Mouse (Mus musculus): ENCODE data around the gene Csrnp3. TPM values are rescaled to one million over a fixed set of nuclear protein-coding genes. Genes with fewer than 3 reads are reported as not detected.

Csrnp3 gene
- total and polyA plus RNA-seq, 3 experiments = 2.2 to 2.5 (median 2.3) TPM

GRCm38 (mm10) chr2:66023419-66023818, 177.9 kb downstream of the Csrnp3 start:
- in situ Hi-C loops (cut with MboI; ENCODE audit: low pct_ligation_motif_present, low pct_unique_long_range_greater_than_20kb, low sequenced_read_pairs) = no loop called here
- Histone ChIP-seq H3K36me3 (replicated peaks in 1 of 2; ENCODE audit: control insufficient read depth in 1 of 2, insufficient read depth in 1 of 2, low read length in 1 of 2) (peaks cover 3 to 27% of the 10 kb centered on the region in 2 experiments), H3K9ac (ENCODE audit: insufficient read depth, low read depth) (no peak overlapping the region), H3K9me3 (replicated peaks; ENCODE audit: low read length) (peaks cover 29% of the 10 kb centered on the region), H3K4me1 (ENCODE audit: control insufficient read depth in 1 of 2, insufficient read depth in 2 of 2) (no peaks in the 10 kb centered on the region), H3K27ac (ENCODE audit: insufficient read depth, low read depth) (no peak overlapping the region), H3K27me3 (replicated peaks) (no peaks in the 10 kb centered on the region), H3K4me3 (replicated peaks in 1 of 3; ENCODE audit: low read depth in 2 of 3, low read length in 2 of 3, poor library complexity in 1 of 3) (no peak overlapping the region), H3K4me2 (ENCODE audit: insufficient read depth, low read depth, poor library complexity, severe bottlenecking) (no peak overlapping the region), H3K79me2 (replicated peaks; ENCODE audit: control insufficient read depth, extremely low read depth, insufficient read depth, poor library complexity, severe bottlenecking) (no peaks in the 10 kb centered on the region)
- no peak for DNase-seq (ENCODE audit: extremely low read depth)
- dilution Hi-C loops (cut with MboI; ENCODE audit: extremely low pct_ligation_motif_present, extremely low pct_unique_long_range_greater_than_20kb, low sequenced_read_pairs) = no loop called here
- no peak for TF ChIP-seq ZC3H11A (IDR thresholded peaks at IDR 0.05; ENCODE audit: low read depth, low read length)
- TF ChIP-seq MAFK (IDR thresholded peaks at IDR 0.05; ENCODE audit: insufficient replicate concordance, low read length) = peak; percentile 62; the same call in 1 of the 2 replicates

GRCm38 (mm10) chr2:66024837-66025236, 179.3 kb downstream of the Csrnp3 start:
- no peaks in the 10 kb centered on the region for H3K79me2 ChIP-seq (replicated peaks; ENCODE audit: control insufficient read depth, extremely low read depth, insufficient read depth, poor library complexity, severe bottlenecking)

DNA sequence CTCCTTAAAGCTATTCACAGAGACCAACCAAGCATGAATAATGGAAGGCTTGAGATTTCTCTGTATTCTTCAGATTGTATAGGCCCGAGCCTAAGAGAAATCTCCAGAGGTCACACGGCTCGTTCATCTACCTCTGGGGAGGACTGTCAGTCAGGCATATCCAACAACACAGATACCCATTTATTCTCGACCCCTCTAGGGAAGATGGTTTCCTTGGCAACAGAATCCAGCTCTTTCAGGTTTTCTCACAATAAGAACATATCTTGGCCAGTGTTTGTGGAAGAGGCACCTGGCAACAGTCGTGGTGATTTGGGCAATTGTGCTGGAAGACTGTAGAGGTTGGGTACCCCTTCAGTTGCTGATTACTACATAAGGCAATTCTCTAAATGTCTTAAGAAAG, 183.2 kb downstream of the Csrnp3 start:
- dilution Hi-C loops (cut with MboI; ENCODE audit: extremely low pct_ligation_motif_present, extremely low pct_unique_long_range_greater_than_20kb, low sequenced_read_pairs) (no loop called here), in situ Hi-C loops (cut with MboI; ENCODE audit: low pct_ligation_motif_present, low pct_unique_long_range_greater_than_20kb, low sequenced_read_pairs) (no loop called here)
- no peak overlapping the region for H3K9ac ChIP-seq (ENCODE audit: insufficient read depth, low read depth)
- TF ChIP-seq EP300 (IDR thresholded peaks at IDR 0.05; ENCODE audit: low read length) = no peak
- TF ChIP-seq MEF2A (IDR thresholded peaks at IDR 0.05; ENCODE audit: borderline replicate concordance, low read depth, low read length) = no peak
- no peak for TF ChIP-seq CTCF (conservative IDR thresholded peaks at IDR 0.05 in 1 of 2, IDR thresholded peaks at IDR 0.05 in 1 of 2; ENCODE audit: low read depth in 2 of 2, low read length in 2 of 2)
- no peak for TF ChIP-seq USF2 (conservative IDR thresholded peaks at IDR 0.05; ENCODE audit: low read depth, low read length)
- TF ChIP-seq UBTF (IDR thresholded peaks at IDR 0.05; ENCODE audit: low read depth, low read length) = no peak
- TF ChIP-seq USF1 (IDR thresholded peaks at IDR 0.05; ENCODE audit: low read depth, low read length) = no peak
- H3K4me1 ChIP-seq (ENCODE audit: control insufficient read depth in 1 of 2, insufficient read depth in 2 of 2) = no peaks in the 10 kb centered on the region; a peak in 1 of 4 replicates
- H3K9me3 ChIP-seq (replicated peaks; ENCODE audit: low read length) = peaks cover 14% of the 10 kb centered on the region
- DNase-seq (ENCODE audit: extremely low read depth) = no peak
- H3K27me3 ChIP-seq (replicated peaks) = no peaks in the 10 kb centered on the region
- H3K36me3 ChIP-seq (replicated peaks in 1 of 2; ENCODE audit: control insufficient read depth in 1 of 2, insufficient read depth in 1 of 2, low read length in 1 of 2) = no peaks in the 10 kb centered on the region
- H3K79me2 ChIP-seq (replicated peaks; ENCODE audit: control insufficient read depth, extremely low read depth, insufficient read depth, poor library complexity, severe bottlenecking) = no peaks in the 10 kb centered on the region
- no peak overlapping the region for H3K27ac ChIP-seq (ENCODE audit: insufficient read depth, low read depth)
- no peak overlapping the region for H3K4me3 ChIP-seq (replicated peaks in 1 of 3; ENCODE audit: low read depth in 2 of 3, low read length in 2 of 3, poor library complexity in 1 of 3)
- H3K4me2 ChIP-seq (ENCODE audit: insufficient read depth, low read depth, poor library complexity, severe bottlenecking) = no peak overlapping the region

More at GRCm38 (mm10) chr2:66024837-66025236, 179.3 kb downstream of the Csrnp3 start:
- Histone ChIP-seq H3K9me3 (replicated peaks; ENCODE audit: low read length) (peaks cover 22% of the 10 kb centered on the region), H3K36me3 (replicated peaks in 1 of 2; ENCODE audit: control insufficient read depth in 1 of 2, insufficient read depth in 1 of 2, low read length in 1 of 2) (peaks cover 3 to 17% of the 10 kb centered on the region in 2 experiments), H3K9ac (ENCODE audit: insufficient read depth, low read depth) (no peak overlapping the region), H3K27ac (ENCODE audit: insufficient read depth, low read depth) (peak overlapping the region; percentile 9; the same call in 1 of the 2 replicates), H3K4me3 (replicated peaks in 1 of 3; ENCODE audit: low read depth in 2 of 3, low read length in 2 of 3, poor library complexity in 1 of 3) (no peak overlapping the region), H3K27me3 (replicated peaks) (no peaks in the 10 kb centered on the region), H3K4me1 (ENCODE audit: control insufficient read depth in 1 of 2, insufficient read depth in 2 of 2) (no peaks in the 10 kb centered on the region; a peak in 1 of 4 replicates), H3K4me2 (ENCODE audit: insufficient read depth, low read depth, poor library complexity, severe bottlenecking) (peak overlapping the region; percentile 60; the same call in 1 of the 2 replicates)
- in situ Hi-C loops (cut with MboI; ENCODE audit: low pct_ligation_motif_present, low pct_unique_long_range_greater_than_20kb, low sequenced_read_pairs) (no loop called here), dilution Hi-C loops (cut with MboI; ENCODE audit: extremely low pct_ligation_motif_present, extremely low pct_unique_long_range_greater_than_20kb, low sequenced_read_pairs) (no loop called here)
- TF ChIP-seq JUN (IDR thresholded peaks at IDR 0.05; ENCODE audit: insufficient read depth, low read depth, low read length) = no peak
- no peak for TF ChIP-seq UBTF (IDR thresholded peaks at IDR 0.05; ENCODE audit: low read depth, low read length)
- TF ChIP-seq ZC3H11A (IDR thresholded peaks at IDR 0.05; ENCODE audit: low read depth, low read length) = no peak
- no peak for TF ChIP-seq POLR2A (IDR thresholded peaks at IDR 0.05; ENCODE audit: low read depth, low read length)
- TF ChIP-seq BHLHE40 (IDR thresholded peaks at IDR 0.05; ENCODE audit: low read depth, low read length) = no peak
- TF ChIP-seq ETS1 (conservative IDR thresholded peaks at IDR 0.05; ENCODE audit: low read depth, low read length) = no peak
- DNase-seq (ENCODE audit: extremely low read depth) = no peak

Data from CH12.LX (cell line).